Mouse (Mus musculus) limb, embryonic 10.5 days (tissue): Measurements from ENCODE around the gene Taf9. TPM values are rescaled to one million over a fixed set of nuclear protein-coding genes. Genes with fewer than 3 reads are reported as not detected.

Experiments used
- DNase-seq: peaks from one replicate; pipeline ENCODE4 v3.0.0-alpha.2; 2017; ENCODE audit warnings: low spot score
- H3K27ac ChIP-seq: fragments of 300-500 bp; sonication (generic); 2 replicates; pipeline ENCODE4 v1.5.1; 2016; ENCODE audit warnings: mild to moderate bottlenecking
- H3K27me3 ChIP-seq: fragments of 300-500 bp; sonication (generic); 2 replicates; pipeline ENCODE4 v1.6.1; 2016; ENCODE audit warnings: low read depth, mild to moderate bottlenecking; ENCODE audit not compliant: poor library complexity, severe bottlenecking
- H3K36me3 ChIP-seq: fragments of 300-500 bp; sonication (generic); 2 replicates; pipeline ENCODE4 v1.6.1; 2016; ENCODE audit warnings: mild to moderate bottlenecking, moderate library complexity
- H3K4me1 ChIP-seq: fragments of 300-500 bp; sonication (generic); 2 replicates; pipeline ENCODE4 v1.6.1; 2016
- H3K4me3 ChIP-seq: fragments of 300-500 bp; sonication (generic); 2 replicates; pipeline ENCODE4 v1.5.1; 2016; ENCODE audit warnings: mild to moderate bottlenecking, moderate library complexity
- H3K9me3 ChIP-seq: fragments of 300-500 bp; sonication (generic); replicated peaks from 2 replicates; pipeline ENCODE4 v1.6.1; 2016; ENCODE audit warnings: mild to moderate bottlenecking
- WGBS: fragments of 180-500 bp; shearing (Covaris S2); methylation state at CpG from one replicate; pipeline ENCODE4 v1.1.7; 2016; 5-methylcytosine and 5-hydroxymethylcytosine counted together
- polyA plus RNA-seq: library from polyadenylated mRNA; unstranded; fragments of >200 nt; fragmentation: Nextera tagmentation; extraction: Ambion mirVana; gene quantifications from 2 replicates; pipeline ENCODE4 v1.2.1, GENCODE M21; 2016

The Taf9 gene
- polyA plus RNA-seq, 1 experiment from 2014 or later = 23.0 TPM

DNA sequence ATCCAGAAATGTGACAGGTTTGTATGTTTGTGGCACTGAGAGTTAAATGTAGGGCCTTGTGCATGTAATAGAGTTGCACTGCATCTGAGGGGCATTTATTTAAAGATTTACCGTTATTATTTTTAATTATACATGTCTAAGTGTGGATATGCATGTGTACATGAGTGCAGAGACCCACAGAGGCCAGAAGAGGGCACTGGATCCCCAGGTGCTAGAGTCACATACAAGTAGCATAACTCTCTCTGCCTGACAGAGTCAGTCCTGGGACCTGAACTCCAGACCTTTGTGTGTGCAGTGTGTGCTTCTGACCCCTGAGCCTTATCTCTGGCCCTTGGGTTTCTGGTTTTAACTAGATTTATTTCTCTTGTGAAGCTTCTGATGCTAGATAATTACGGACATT is 33.0 kb downstream of the Taf9 start:
- no peaks in the 10 kb centered on the region for H3K4me1 ChIP-seq
- no peaks in the 10 kb centered on the region for H3K36me3 ChIP-seq
- DNase-seq = no peak
- no peaks in the 10 kb centered on the region for H3K9me3 ChIP-seq
- H3K27me3 ChIP-seq = no peaks in the 10 kb centered on the region
- no peak overlapping the region for H3K4me3 ChIP-seq
- H3K27ac ChIP-seq = no peak overlapping the region
- 76% methylated on average over 2 of the region's 2 CpGs for whole genome bisulfite sequencing

DNA sequence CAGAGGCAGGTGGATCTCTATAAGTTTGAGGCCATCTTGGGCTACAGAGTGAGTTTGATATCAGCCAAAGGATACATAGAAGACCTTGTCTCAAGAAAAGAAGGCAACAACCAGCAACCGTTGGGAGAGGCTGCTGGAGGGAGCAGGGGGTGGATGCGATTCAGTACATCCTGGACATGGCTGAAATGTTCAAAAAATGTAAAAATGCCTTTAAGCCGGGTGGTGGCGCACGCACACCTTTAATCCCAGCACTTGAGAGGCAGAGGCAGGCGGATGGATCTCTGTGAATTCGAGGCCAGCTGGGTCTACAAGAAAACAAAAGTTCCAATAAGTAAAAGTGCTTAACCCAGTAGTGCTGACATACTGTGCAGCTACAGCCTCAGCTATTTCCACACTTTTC is 36.1 kb downstream of the Taf9 start:
- 63% methylated on average over 7 of the region's 7 CpGs for WGBS

DNA sequence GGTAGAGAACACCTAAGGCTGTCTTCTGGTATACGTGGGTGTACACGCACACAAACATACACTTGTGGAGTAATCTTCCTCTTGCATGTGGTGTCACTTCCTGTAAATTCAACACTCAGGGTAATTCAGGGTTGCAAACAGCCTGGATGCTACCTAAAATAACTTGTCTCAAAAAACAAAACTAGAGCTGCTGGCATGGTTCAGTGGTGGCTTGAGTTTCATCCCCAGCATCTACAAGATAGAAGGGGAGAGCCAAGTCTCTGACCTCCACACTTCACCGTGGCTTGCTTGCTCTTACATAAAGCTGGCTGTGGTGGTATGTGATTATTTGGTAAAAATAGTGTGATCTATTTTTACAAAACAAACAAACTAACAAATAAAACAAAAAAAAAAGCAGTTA is 46.2 kb downstream of the Taf9 start:
- no peaks in the 10 kb centered on the region for H3K4me1 ChIP-seq
- no peaks in the 10 kb centered on the region for H3K9me3 ChIP-seq
- 97% methylated on average over 3 of the region's 3 CpGs for WGBS
- H3K4me3 ChIP-seq = no peak overlapping the region
- DNase-seq = no peak
- H3K27ac ChIP-seq = no peak overlapping the region
- peaks cover 72% of the 10 kb centered on the region for H3K36me3 ChIP-seq
- no peaks in the 10 kb centered on the region for H3K27me3 ChIP-seq

More for the DNA sequence above, 36.1 kb downstream of the Taf9 start:
- no peak for DNase-seq
- no peaks in the 10 kb centered on the region for H3K4me1 ChIP-seq
- H3K4me3 ChIP-seq = no peak overlapping the region
- no peaks in the 10 kb centered on the region for H3K9me3 ChIP-seq
- no peaks in the 10 kb centered on the region for H3K27me3 ChIP-seq
- H3K27ac ChIP-seq = no peak overlapping the region
- no peaks in the 10 kb centered on the region; the same call in 1 of the 2 replicates for H3K36me3 ChIP-seq

DNA sequence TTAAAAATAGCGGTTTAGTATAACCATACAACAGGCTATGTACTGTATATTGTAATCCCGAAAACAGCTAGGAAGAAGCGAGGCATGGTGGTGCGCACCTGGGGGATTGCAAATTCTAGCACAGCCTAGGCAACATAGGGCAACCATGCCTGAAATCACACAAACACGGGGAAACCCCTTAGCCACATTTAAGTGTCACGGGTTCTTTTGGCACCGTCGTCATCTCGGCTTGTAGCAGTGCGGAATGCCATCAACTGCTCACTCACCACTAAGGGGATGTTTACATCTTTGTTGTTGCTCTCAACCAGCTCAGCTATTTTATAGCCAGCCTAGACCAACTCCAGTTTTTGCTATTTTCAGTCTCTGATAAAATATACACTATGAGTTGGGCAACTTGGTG is 47.5 kb downstream of the Taf9 start:
- H3K36me3 ChIP-seq = peaks cover 85% of the 10 kb centered on the region
- H3K27ac ChIP-seq = no peak overlapping the region
- H3K9me3 ChIP-seq = no peaks in the 10 kb centered on the region
- 96% methylated on average over 10 of the region's 10 CpGs for WGBS
- no peaks in the 10 kb centered on the region for H3K27me3 ChIP-seq
- H3K4me3 ChIP-seq = no peak overlapping the region
- no peaks in the 10 kb centered on the region for H3K4me1 ChIP-seq
- no peak for DNase-seq

DNA sequence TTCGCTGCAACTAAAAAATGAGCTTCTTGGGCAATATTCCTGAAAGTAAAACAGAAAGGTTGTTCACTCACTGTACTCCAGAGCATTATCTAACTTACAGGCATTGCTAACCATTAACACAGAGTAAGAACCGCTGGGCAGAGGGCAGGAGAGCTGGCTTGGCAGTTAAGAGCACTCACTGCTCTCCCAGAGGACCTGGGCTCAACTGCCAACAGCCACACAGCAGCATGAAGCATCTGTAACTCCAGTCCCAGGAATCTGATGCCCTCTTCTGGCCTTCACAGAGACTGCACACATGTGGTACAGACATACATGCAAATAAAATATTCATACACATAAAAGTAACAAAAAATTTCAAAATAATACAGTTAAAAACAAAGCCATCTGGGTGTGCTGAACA is 52.1 kb downstream of the Taf9 start:
- no peak for DNase-seq
- WGBS = 98% methylated on average over 2 of the region's 2 CpGs
- H3K9me3 ChIP-seq = no peaks in the 10 kb centered on the region
- no peak overlapping the region for H3K4me3 ChIP-seq
- H3K27me3 ChIP-seq = no peaks in the 10 kb centered on the region
- H3K36me3 ChIP-seq = peaks cover 98% of the 10 kb centered on the region
- H3K4me1 ChIP-seq = no peaks in the 10 kb centered on the region
- H3K27ac ChIP-seq = no peak overlapping the region

Other genes starting within 250 kb of the Taf9 start
- gene Naip1, start 198.7 kb upstream of the Taf9 start, polyA plus RNA-seq = not detected in 2 replicates
- gene Gtf2h2, start 159.0 kb upstream of the Taf9 start, polyA plus RNA-seq = 91.7 and 99.3 TPM in 2 replicates
- 1.3 and 1.8 TPM in 2 replicates for gene Ocln, start 98.9 kb upstream of the Taf9 start, polyA plus RNA-seq
- 3.0 and 3.5 TPM in 2 replicates for gene Marveld2, start 34.6 kb upstream of the Taf9 start, polyA plus RNA-seq
- gene Ak6, start 600 bp upstream of the Taf9 start, polyA plus RNA-seq = 361 and 370 TPM in 2 replicates
- 23.8 and 25.8 TPM in 2 replicates for gene Rad17, start 528 bp upstream of the Taf9 start, polyA plus RNA-seq
- 3.7 and 4.1 TPM in 2 replicates for gene Ccdc125, start 18.1 kb downstream of the Taf9 start, polyA plus RNA-seq
- gene Cdk7, start 79.4 kb downstream of the Taf9 start, polyA plus RNA-seq = 116 and 117 TPM in 2 replicates
- 97.0 and 114 TPM in 2 replicates for gene Mrps36, start 93.1 kb downstream of the Taf9 start, polyA plus RNA-seq
- 72.3 and 77.8 TPM in 2 replicates for gene Cenph, start 124.3 kb downstream of the Taf9 start, polyA plus RNA-seq
- gene Ccnb1, start 135.0 kb downstream of the Taf9 start, polyA plus RNA-seq = 406 and 409 TPM in 2 replicates
- gene Slc30a5, start 181.8 kb downstream of the Taf9 start, polyA plus RNA-seq = 44.8 and 45.2 TPM in 2 replicates